Mouse (Mus musculus): Measurements from ENCODE around the gene Gm8159. TPM values are rescaled to one million over a fixed set of nuclear protein-coding genes. Genes with fewer than 3 reads are reported as not detected.
A peak's percentile ranks its signal among the peaks of the same experiment; 100 is the strongest.
"Not testable (repeated sequence)": the region's sequence is repeated elsewhere in the genome, so short reads cannot be mapped to it uniquely, and the experiment has no call there.

Gene Gm8159
- total RNA-seq (2021), result not detected
- long read RNA-seq, experiment 1, result 0 reads
- long read RNA-seq, experiment 2, result 0 reads

GRCm38 (mm10) chr14:4632052-4632451 is at the start of gene Gm8159:
Gm8159 (plus strand) TSS chr14:4632352.
- not testable (repeated sequence) for DNase-seq

- peak in 1 of 2 experiments; percentile 4 for DNase-seq
Measured at GRCm38 (mm10) chr14:4649309-4649708, 17.2 kb downstream of the Gm8159 start.

GRCm38 (mm10) chr14:4650324-4650723 is 18.2 kb downstream of the Gm8159 start:
- DNase-seq, result peak; percentile 3

- DNase-seq, result not testable (repeated sequence)
Measured at GRCm38 (mm10) chr14:4663892-4664291, 31.7 kb downstream of the Gm8159 start, which contains the start of gene Gm3239. Gm3239 (plus strand) TSS chr14:4664192.

Other genes with a start within 250 kb of the Gm8159 start
- gene Gm3159, start 234.8 kb upstream of the Gm8159 start, total RNA-seq (2021), result not detected
- gene Gm3164, start 216.9 kb upstream of the Gm8159 start, total RNA-seq (2021), result under 1 TPM in 1 of 2 experiments, not detected in 1; 0.28 TPM
- not detected for gene Gm3173, start 201.4 kb upstream of the Gm8159 start, total RNA-seq (2021)
- not detected for gene Gm3182, start 150.6 kb upstream of the Gm8159 start, total RNA-seq (2021)
- gene Gm3047, start 76.9 kb upstream of the Gm8159 start, total RNA-seq (2021), result not detected
- gene Gm3239, start 31.8 kb downstream of the Gm8159 start, total RNA-seq (2021), result not detected
- gene Gm7876, start 76.9 kb downstream of the Gm8159 start, total RNA-seq (2021), result not detected
- not detected for gene Gm3252, start 94.4 kb downstream of the Gm8159 start, total RNA-seq (2021)
- gene Gm9602, start 144.0 kb downstream of the Gm8159 start, total RNA-seq (2021), result not detected
- gene Gm3269, start 205.8 kb downstream of the Gm8159 start, total RNA-seq (2021), result not detected
- gene Gm3264, start 223.2 kb downstream of the Gm8159 start, total RNA-seq (2021), result under 1 TPM in 1 of 2 experiments, not detected in 1; 0.97 TPM